Mouse (Mus musculus): Measurements from ENCODE around the gene Wnt5b. TPM values are rescaled to one million over a fixed set of nuclear protein-coding genes. Genes with fewer than 3 reads are reported as not detected.

The Wnt5b gene
- total RNA-seq, 2 experiments from 2014 or later, result not detected

- 0 out of 2 replicates have a peak, but pooled peaks have one; percentile 59 for ATAC-seq (replicated peaks; ENCODE audit: low FRiP score, poor library complexity, severe bottlenecking)
These were observed 115.5 kb downstream of the Wnt5b start for GRCm38 (mm10) chr6:119428611-119429010.

- ATAC-seq (replicated peaks; ENCODE audit: low FRiP score, poor library complexity, severe bottlenecking), result no peak
These were observed 123.1 kb downstream of the Wnt5b start for GRCm38 (mm10) chr6:119421001-119421400.

GRCm38 (mm10) chr6:119420357-119420756, 123.8 kb downstream of the Wnt5b start:
- no peak for ATAC-seq (replicated peaks; ENCODE audit: low FRiP score, poor library complexity, severe bottlenecking)

- ATAC-seq (replicated peaks; ENCODE audit: low FRiP score, poor library complexity, severe bottlenecking), result no peak
These were observed 124.7 kb downstream of the Wnt5b start for GRCm38 (mm10) chr6:119419412-119419811.

- ATAC-seq (replicated peaks; ENCODE audit: low FRiP score, poor library complexity, severe bottlenecking), result no peak
These were observed 125.5 kb downstream of the Wnt5b start for GRCm38 (mm10) chr6:119418392-119419251.

- no peak for ATAC-seq (replicated peaks; ENCODE audit: low FRiP score, poor library complexity, severe bottlenecking)
These were observed 126.3 kb downstream of the Wnt5b start for GRCm38 (mm10) chr6:119417821-119418220.

- ATAC-seq (replicated peaks; ENCODE audit: low FRiP score, poor library complexity, severe bottlenecking), result peak; percentile 75
These were observed 126.8 kb downstream of the Wnt5b start, which contains the start of gene Adipor2 for GRCm38 (mm10) chr6:119417354-119417753. TSS of gene Adipor2 (minus strand) at chr6:119417704.

GRCm38 (mm10) chr6:119416643-119417042, 127.5 kb downstream of the Wnt5b start:
- ATAC-seq (replicated peaks; ENCODE audit: low FRiP score, poor library complexity, severe bottlenecking), result no peak

- ATAC-seq (replicated peaks; ENCODE audit: low FRiP score, poor library complexity, severe bottlenecking), result no peak
These were observed 129.7 kb downstream of the Wnt5b start for GRCm38 (mm10) chr6:119414262-119415043.

GRCm38 (mm10) chr6:119412588-119412987, 131.6 kb downstream of the Wnt5b start:
- no peak for ATAC-seq (replicated peaks; ENCODE audit: low FRiP score, poor library complexity, severe bottlenecking)

- no peak for ATAC-seq (replicated peaks; ENCODE audit: low FRiP score, poor library complexity, severe bottlenecking)
These were observed 132.6 kb downstream of the Wnt5b start for GRCm38 (mm10) chr6:119411511-119411910.

- no peak for ATAC-seq (replicated peaks; ENCODE audit: low FRiP score, poor library complexity, severe bottlenecking)
These were observed 134.4 kb downstream of the Wnt5b start for GRCm38 (mm10) chr6:119409766-119410165.

- no peak for ATAC-seq (replicated peaks; ENCODE audit: low FRiP score, poor library complexity, severe bottlenecking)
These were observed 135.6 kb downstream of the Wnt5b start for GRCm38 (mm10) chr6:119408582-119408981.

- no peak for ATAC-seq (replicated peaks; ENCODE audit: low FRiP score, poor library complexity, severe bottlenecking)
These were observed 136.3 kb downstream of the Wnt5b start for GRCm38 (mm10) chr6:119407818-119408217.

- no peak for ATAC-seq (replicated peaks; ENCODE audit: low FRiP score, poor library complexity, severe bottlenecking)
These were observed 137.6 kb downstream of the Wnt5b start for GRCm38 (mm10) chr6:119406528-119406927.

- ATAC-seq (replicated peaks; ENCODE audit: low FRiP score, poor library complexity, severe bottlenecking), result no peak
These were observed 138.8 kb downstream of the Wnt5b start for GRCm38 (mm10) chr6:119405310-119405709.

GRCm38 (mm10) chr6:119404854-119405253, 139.3 kb downstream of the Wnt5b start:
- no peak for ATAC-seq (replicated peaks; ENCODE audit: low FRiP score, poor library complexity, severe bottlenecking)

- ATAC-seq (replicated peaks; ENCODE audit: low FRiP score, poor library complexity, severe bottlenecking), result peak; percentile 43; the same call in 1 of the 2 replicates
These were observed 141.2 kb downstream of the Wnt5b start for GRCm38 (mm10) chr6:119402976-119403375.

GRCm38 (mm10) chr6:119401545-119402304, 142.4 kb downstream of the Wnt5b start:
- no peak for ATAC-seq (replicated peaks; ENCODE audit: low FRiP score, poor library complexity, severe bottlenecking)

GRCm38 (mm10) chr6:119400649-119401048, 143.5 kb downstream of the Wnt5b start:
- no peak for ATAC-seq (replicated peaks; ENCODE audit: low FRiP score, poor library complexity, severe bottlenecking)
